Mouse (Mus musculus): Measurements from ENCODE around the gene Dclre1b.
"Not testable (repeated sequence)": the region's sequence is repeated elsewhere in the genome, so short reads cannot be mapped to it uniquely, and the experiment has no call there.

GRCm38 (mm10) chr3:103840195-103840594 lies 31.0 kb upstream of the Dclre1b start:
- not testable (repeated sequence) for TF ChIP-seq CTCF (IDR thresholded peaks at IDR 0.05; ENCODE audit: control insufficient read depth, insufficient read depth, insufficient read length); USF1 (IDR thresholded peaks at IDR 0.05; ENCODE audit: low read depth); CEBPB (IDR thresholded peaks at IDR 0.05; ENCODE audit: low read depth); MYOG (IDR thresholded peaks at IDR 0.05; ENCODE audit: control insufficient read depth, extremely low read depth, insufficient read length); MAX (IDR thresholded peaks at IDR 0.05)
